Mouse (Mus musculus) adrenal gland, postnatal 4 days (tissue): ENCODE data around the gene Zfyve19. TPM values are rescaled to one million over a fixed set of nuclear protein-coding genes. Genes with fewer than 3 reads are reported as not detected.

Experiments used
- DNase-seq, 2 experiments: peaks; one replicate each; pipeline ENCODE4 v3.0.0; 2021 to 2022; ENCODE audit warnings: low spot score in 2 of 2, mixed read lengths in 2 of 2
- total RNA-seq, 2 experiments: library from RNA; stranded (reverse); gene quantifications; 2 replicates each; pipeline ENCODE4 v1.2.3; 2021

The Zfyve19 gene
- total RNA-seq, 2 experiments from 2014 or later, result 38.8 to 43.2 TPM

DNA sequence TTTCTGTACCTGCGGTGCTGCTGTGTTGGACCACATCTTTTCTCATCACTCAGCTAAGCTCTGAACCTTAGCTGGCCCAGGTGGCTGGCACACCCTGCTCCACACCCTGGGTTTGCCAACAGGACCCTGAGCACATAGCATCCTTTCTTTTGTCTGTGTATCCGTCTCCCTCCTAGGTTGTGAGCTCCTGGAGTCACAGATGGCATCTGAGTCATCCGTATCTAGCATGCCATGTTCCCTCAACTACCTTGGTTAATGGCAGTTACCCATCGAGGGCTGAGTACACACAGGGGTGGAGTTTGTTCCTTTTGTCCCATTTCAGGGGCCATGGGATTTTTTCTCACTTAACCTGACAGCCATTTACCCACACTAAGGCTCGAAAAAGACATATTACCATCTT is 42.0 kb downstream of the Zfyve19 start:
- DNase-seq, result no peak

DNA sequence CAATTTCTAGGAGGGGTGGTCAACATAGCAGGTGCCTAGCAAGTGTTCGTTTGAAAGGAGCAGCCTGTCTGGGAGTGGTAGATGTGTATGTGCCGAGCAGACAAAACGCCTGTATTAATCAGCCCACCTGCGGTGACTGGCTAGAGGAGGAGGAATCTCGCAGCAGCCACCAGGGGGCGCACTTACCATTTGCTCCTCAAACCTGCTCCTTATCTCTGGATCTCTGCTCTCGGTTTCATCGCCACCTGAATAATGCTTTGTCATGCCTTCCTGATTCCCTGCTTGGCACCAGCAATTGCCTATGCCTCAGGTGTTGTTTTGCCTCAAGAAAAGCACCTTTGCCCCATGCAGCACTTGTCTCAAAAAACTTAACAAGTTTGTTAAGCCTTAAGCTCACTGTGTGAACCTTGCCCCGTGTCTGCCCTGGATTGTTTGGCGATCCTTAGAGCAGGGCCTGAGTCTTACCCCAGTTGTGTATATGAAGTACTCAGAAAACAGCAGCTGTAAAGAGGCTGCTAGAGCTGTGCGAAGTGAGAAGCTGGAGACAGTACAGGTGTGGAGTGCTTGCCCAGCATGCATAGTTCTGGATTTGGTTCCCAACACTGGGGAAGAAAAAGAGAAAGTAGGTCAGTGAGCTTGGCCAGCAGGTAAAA is 42.5 kb downstream of the Zfyve19 start:
- peak; percentile 71 to 73 for DNase-seq

GRCm38 (mm10) chr2:119254976-119255375 is 46.6 kb downstream of the Zfyve19 start:
- no peak for DNase-seq

GRCm38 (mm10) chr2:119260518-119260917 is 52.1 kb downstream of the Zfyve19 start:
- no peak for DNase-seq

DNA sequence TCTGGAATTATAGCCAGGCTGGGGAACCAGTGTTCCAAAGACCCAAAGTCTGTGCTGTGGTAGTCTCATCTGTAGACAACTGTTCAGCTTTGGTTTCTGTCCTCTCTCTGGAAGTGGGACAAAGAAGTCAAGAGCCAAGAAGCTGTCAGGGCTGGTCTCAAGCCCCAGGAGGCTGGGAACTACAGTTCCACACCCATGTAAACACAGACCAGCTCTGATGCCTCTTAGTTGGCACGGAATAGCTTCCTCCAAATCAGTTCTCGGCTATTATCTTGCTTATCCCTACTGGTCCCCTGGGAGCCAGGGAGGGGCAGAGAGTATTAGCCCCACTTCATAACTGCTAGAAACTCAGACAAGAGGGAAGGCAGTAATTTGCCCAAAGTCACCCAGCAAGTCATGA is 52.9 kb downstream of the Zfyve19 start:
- DNase-seq, result no peak

DNA sequence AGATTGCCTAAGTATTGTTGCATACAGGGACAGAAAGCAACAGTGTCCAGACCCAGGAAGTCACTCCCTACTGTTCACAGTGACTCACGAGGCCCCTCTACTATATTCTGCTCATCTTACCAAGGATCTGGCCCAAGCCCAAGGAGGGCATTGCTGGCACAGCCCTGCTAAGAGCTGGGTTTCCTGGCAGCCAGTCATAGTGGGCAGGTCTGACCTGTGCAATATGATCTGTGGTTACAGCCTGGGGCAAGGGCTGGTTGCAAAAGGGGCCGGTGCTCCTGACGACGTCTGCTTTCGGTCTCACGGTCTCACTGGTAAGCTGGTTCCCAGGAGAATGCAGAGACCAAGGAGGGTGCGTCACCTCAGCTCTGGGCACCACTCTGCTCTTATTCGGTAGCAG is 54.6 kb downstream of the Zfyve19 start:
- DNase-seq, result peak; percentile 45 to 78

DNA sequence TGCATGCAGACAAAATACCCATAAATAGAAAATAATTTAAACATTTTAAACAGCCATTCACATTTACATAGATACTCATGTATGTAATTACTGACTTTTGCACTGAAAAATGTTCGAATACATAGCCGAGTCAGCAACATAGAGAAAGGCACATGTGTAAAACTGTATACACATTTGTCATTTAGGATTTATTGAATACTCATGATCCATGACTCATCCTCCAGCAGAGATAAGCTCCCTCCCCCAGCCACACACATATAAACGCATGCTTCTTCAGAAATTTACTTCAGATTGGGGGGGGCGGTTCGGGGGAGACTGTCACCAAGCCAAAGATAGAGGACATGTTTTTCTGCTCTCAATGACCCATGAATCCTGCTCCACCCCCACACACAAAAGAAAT is 55.4 kb downstream of the Zfyve19 start:
- DNase-seq, result no peak

Other genes with a start within 250 kb of the Zfyve19 start
- gene Ccdc32, start 179.2 kb upstream of the Zfyve19 start, total RNA-seq, result 10 to 100 TPM; 20.0 to 20.2 TPM
- gene Rpusd2, start 173.8 kb upstream of the Zfyve19 start, total RNA-seq, result 1 to 10 TPM; 8.6 to 8.7 TPM
- 10 to 100 TPM; 11.6 to 13.5 TPM for gene Knl1, start 161.5 kb upstream of the Zfyve19 start, total RNA-seq
- gene Rad51, start 95.8 kb upstream of the Zfyve19 start, total RNA-seq, result 10 to 100 TPM; 13.5 to 17.3 TPM
- gene Rmdn3, start 51.6 kb upstream of the Zfyve19 start, total RNA-seq, result 10 to 100 TPM; 40.5 to 42.5 TPM
- 10 to 100 TPM in 1 of 2 experiments, 1 to 10 TPM in 1; 7.2 to 16.8 TPM for gene Gchfr, start 40.8 kb upstream of the Zfyve19 start, total RNA-seq
- under 1 TPM; 0.25 to 0.34 TPM for gene Gm14137, start 34.1 kb upstream of the Zfyve19 start, total RNA-seq
- gene Dnajc17, start 178 bp downstream of the Zfyve19 start, total RNA-seq, result 10 to 100 TPM; 24.4 to 26.0 TPM
- gene Ppp1r14d, start 21.3 kb downstream of the Zfyve19 start, total RNA-seq, result not detected
- 10 to 100 TPM in 1 of 2 experiments, 1 to 10 TPM in 1; 8.2 to 17.6 TPM for gene Spint1, start 28.7 kb downstream of the Zfyve19 start, total RNA-seq
- under 1 TPM; 0.62 to 0.76 TPM for gene Rhov, start 62.7 kb downstream of the Zfyve19 start, total RNA-seq
- 10 to 100 TPM; 24.3 to 24.4 TPM for gene Vps18, start 80.1 kb downstream of the Zfyve19 start, total RNA-seq
- 10 to 100 TPM; 13.8 to 15.0 TPM for gene Dll4, start 117.2 kb downstream of the Zfyve19 start, total RNA-seq
- 1 to 10 TPM; 1.3 to 2.0 TPM for gene Chac1, start 142.6 kb downstream of the Zfyve19 start, total RNA-seq